Mouse (Mus musculus) cerebellum, adult 9-10 months (tissue): Measurements from ENCODE around the gene Tnfrsf13b.
"Not testable (repeated sequence)": the region's sequence is repeated elsewhere in the genome, so short reads cannot be mapped to it uniquely, and the experiment has no call there.

Experiments
- DNase-seq: peaks from one replicate; pipeline ENCODE4 v3.0.0; 2022

The Tnfrsf13b gene

DNA sequence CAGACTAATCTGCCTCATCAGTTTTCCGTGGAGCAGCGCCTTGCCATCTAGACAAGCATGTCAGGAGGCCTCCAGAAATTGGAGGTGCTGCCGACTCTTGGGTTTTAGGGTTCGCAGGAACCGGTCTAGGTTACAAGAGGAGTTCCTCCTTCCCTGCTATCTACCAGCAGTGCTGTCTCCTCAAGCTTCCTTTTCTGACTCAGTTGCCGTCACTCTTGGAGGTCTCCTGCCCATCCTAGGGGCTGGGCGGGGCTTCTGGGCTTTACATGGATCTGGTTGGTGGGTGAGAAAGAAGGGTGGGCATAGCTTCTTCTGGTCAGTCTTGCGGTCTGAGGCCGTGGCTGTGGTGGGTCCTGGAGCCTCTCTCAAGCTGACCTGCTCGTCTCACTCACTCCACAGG is 2.8 kb downstream of the Tnfrsf13b start:
- DNase-seq: no peak

DNA sequence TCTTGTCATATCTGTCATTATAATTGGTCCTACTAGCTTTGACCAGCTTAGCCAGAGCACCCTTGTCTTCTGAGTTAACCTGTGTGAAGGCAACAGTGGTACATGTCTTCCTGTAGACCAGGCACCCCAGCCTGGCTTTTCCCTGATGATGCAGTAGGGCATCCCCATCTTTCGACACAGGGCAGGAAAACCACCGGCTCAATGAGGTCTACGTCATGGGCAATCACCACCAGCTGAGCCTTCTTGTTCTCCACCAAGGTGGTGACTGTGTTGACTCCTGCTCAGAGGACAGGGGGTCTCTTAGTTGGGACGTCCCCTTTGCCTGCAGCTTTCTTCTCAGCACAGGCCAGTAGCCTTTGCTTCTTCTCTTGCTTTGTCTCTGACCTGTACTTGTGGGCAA is 4.1 kb downstream of the Tnfrsf13b start:
- DNase-seq: not testable (repeated sequence)

DNA sequence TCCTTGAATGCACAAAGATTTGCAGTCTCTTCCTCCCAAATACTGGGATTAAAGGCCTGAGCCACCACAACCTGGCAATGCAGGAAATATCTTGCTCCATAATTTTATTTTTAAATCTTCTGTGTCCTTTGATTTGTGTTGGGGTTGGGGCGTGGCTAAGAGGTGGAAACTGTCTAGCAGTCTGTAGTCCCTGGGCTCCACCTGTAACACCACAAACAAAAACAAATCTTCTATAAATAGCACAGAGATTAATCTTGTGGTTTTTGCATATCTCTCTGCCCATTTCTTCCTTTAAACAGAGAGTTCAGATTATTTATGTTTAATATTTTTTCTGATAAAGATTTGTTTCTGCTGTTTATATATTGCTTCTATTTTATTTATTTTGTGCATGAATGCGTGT is 6.4 kb downstream of the Tnfrsf13b start:
- DNase-seq: no peak

DNA sequence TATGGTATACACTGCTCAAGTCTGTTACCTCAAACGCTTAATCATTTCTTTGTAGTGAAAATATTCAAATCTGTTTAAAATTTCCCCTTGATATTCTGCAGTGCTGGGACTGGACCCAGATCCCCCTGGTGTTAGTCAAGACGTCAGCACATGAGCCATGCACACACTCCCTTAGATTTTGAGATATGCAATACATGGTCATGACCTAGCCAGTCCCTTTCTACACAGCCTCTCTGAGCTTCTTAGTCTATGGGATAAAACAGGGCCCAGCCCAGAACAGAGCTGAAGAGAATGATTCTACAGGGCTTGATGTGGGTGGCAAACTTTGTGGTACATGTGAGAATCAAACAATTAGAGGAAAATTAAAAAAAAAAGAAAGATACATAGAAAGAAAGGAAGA is 15.1 kb downstream of the Tnfrsf13b start:
- no peak for DNase-seq

DNA sequence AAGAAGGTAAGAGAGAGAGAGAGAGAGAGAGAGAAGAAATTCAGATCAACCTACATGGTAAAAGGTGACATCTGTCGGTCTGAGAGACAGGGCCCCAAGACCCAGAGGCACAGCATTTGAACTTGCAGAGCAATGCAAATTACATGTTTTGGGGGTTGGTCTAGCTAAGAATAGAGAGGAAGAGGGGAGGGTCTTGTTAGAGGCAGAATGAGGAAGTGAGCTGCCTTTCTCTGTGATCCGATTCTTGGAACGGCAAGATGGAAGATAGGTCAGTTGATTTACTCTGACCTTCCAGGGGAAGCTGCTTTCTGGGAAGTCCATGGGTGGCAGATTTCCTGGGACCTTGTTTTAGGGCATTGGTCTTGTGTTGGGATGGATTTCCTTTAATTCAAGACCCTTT is 15.7 kb downstream of the Tnfrsf13b start:
- no peak for DNase-seq

DNA sequence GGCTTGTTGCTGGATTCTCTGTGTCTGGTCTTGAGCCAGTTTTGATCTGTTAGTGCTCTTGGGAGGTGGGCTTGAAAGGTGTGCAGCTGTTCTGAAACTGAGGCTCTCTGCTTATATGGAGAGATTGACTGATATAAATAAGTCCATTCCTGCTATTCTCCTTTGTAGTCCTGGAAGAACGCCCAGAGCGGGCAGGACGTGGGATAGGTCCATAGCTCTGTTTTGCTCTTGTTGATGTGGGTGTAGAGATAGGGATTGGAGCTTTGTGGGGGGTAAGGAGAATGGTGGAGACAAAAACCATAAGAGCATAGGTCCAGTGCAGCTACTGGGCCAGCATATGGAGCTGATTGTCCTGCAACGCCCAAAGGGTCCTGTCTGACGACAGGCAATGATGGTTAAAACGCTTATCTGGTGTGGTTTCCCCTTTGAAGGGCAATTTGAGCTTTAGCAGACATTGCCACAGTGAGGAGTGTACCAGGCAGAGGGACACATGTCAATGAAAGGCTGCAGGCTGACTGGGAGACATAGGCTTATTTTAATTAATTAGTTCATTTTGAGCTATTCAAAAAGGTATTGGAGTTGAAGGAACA is 16.5 kb downstream of the Tnfrsf13b start:
- DNase-seq: no peak

DNA sequence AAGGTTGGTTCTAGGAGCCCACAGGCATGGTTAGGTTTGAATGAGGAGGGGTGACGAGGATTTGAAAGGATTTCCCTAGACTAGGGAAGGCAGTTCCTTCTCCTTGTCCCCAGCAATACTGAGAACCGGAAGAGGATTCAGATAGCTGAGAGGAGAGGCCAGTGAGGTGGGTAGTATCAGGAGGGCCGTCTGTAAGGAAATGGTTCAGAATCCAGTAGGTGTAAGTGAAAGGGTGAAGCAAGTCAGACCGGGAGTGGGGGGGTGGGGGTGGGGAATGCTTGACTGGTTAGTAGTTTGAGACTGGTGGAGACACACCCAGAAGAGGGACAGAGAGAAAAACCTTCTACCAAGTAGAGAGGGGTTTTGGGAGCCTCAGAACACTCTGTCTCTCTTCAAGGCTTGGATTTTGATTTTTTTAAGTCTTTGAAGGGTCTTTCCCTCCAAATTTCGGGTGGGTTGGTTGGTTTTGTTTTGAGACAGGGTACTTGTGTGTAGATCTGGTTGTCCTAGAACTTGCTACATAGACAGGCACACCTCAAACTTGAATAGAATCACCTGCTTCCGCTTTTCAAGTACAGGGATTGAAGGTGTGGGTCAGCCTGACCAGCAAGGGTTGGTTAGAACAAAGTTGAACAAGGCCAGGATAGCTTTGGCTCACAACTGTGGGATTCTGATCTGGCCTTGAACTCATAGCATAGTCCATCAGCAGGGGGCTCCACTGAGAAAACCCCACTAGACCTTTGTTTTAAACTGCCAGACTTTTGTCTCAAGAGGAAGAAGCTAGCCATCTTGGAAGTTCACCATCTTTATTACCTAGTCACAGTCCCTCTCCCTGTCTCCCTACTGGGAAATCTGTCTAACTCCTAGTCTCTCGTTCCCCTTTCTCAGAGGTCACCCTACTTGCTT is 17.3 kb downstream of the Tnfrsf13b start:
- DNase-seq: no peak

DNA sequence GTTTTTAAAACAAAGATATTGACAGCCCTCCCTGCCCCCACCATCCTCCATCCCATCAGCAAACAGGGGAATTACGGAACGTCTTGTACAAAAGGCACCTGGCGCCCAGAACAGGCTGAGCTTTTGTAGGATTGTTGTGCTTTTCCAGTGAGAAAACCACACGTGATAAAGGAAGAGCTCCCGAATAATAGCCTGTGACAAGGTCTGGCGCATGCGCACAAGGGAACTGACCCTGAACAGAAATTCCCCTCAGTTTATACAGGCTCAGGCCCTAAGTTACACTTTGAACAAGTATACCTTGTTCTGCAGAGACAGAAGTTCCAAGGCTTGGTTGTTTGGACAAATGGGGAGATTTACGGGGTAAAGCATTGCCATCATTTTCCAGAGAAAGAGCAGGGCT is 19.0 kb downstream of the Tnfrsf13b start:
- no peak for DNase-seq

DNA sequence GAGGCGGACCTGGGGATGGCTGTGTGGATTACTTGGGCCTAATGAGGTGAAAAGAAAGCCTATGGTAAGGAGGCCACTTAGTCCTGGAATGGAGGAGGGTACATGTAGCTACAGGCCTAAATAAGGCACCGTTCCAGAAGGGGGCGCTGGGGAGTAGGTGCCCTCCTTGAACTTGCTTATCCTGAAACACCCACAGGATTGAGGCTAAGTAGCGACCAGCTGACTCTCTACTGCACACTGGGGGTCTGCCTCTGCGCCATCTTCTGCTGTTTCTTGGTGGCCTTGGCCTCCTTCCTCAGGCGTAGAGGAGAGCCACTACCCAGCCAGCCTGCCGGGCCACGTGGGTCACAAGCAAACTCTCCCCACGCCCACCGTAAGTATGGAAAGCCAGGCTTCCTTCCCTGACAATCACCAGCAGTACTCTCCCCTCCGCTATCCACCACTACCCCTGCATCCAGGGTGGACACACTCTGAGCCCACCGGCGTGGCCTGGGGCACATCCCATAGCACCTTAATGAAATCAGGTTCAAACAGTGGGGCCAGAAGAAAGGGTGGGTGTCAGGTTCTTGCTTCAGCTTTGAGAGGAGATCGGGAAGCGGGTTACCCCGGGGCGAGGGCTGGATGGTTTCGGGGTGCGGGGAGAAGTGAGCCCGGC is 20.2 kb downstream of the Tnfrsf13b start:
- DNase-seq: peak; percentile 50

DNA sequence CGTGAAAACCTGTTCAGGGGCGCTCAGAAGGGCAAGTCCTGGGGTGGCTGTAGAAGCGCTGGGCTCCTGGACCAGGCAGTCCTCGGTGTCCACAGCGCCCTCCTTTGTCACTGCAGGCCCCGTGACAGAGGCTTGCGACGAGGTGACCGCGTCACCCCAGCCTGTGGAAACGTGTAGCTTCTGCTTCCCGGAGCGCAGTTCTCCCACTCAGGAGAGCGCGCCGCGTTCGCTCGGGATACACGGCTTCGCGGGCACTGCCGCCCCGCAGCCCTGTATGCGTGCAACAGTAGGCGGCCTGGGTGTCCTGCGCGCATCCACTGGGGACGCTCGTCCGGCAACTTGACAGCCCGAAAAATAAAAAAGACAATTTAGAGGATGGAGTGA is 20.7 kb downstream of the Tnfrsf13b start:
- DNase-seq: peak; percentile 58

DNA sequence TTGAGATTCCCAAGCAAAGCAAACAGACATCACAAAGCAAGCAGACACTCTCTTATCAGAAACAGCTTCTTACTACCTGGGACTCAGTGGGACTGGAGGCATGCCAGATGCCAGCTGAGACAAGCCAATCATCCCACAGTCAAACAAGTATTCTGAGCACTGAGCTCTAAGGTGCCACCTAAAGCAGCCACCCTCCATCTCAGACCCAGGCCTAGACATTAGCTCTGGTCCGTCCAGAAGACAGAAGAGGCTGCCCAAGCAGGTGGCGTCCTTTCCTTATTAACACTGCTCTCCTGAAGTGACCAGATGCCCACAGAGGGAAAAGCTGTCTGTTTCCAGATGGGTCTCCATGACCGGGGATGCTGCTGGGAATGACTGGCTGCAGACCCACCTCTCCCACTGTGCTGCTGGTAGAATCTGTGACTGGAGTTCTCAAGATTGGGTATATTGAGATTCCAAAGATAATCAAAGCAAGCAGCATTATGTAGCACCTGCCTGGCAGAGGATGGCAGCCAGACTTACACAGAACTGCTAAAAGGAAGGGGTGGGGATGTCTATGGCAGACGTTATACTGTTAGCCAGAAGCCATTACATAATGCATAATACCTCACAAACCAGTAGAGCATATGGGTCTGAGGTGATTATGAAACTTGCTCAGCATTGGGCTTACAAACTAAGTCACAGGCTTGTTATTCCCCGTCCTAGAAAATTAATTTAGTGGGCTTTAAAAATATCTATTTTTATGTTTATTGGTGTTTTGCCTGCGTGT is 23.9 kb downstream of the Tnfrsf13b start:
- peak; percentile 26 for DNase-seq

DNA sequence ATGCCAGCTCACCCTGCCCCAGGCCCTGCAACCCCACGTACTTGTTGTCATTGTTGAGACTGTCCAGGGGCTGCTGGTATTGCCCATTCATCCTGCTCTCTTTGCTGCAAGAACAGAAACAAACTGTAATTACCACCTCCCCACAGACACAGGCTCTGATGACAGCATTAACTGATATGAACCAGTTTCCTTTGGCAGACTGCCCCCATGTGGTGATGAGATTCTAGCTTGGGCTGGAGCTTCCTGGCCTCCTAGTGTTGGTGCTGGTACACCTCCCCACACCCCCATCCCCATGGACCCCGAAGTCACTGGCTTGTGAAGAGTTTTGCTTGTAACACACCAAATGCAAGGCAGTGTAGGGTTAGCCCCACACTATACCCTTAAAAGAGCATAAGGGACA is 29.2 kb downstream of the Tnfrsf13b start:
- DNase-seq: peak; percentile 48

DNA sequence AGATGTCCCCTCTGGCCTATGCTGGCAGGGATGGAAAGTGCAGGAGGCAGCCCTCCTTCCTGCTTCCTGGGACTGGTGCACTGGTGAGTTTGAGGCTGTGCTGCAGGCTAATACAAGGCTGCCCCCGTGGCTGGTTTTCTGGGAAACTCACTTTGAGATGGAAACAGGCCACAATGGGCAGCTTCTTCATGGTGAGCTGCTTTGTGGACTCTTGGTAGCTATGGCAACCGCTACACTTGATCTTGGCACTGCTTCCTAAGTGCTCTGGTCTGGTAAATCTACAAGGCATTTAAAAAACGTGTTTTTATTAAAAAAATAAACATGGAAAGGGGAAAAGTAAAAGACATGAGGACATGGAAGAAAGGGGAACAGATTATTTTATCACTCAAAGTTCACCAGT is 31.6 kb downstream of the Tnfrsf13b start:
- DNase-seq: no peak

DNA sequence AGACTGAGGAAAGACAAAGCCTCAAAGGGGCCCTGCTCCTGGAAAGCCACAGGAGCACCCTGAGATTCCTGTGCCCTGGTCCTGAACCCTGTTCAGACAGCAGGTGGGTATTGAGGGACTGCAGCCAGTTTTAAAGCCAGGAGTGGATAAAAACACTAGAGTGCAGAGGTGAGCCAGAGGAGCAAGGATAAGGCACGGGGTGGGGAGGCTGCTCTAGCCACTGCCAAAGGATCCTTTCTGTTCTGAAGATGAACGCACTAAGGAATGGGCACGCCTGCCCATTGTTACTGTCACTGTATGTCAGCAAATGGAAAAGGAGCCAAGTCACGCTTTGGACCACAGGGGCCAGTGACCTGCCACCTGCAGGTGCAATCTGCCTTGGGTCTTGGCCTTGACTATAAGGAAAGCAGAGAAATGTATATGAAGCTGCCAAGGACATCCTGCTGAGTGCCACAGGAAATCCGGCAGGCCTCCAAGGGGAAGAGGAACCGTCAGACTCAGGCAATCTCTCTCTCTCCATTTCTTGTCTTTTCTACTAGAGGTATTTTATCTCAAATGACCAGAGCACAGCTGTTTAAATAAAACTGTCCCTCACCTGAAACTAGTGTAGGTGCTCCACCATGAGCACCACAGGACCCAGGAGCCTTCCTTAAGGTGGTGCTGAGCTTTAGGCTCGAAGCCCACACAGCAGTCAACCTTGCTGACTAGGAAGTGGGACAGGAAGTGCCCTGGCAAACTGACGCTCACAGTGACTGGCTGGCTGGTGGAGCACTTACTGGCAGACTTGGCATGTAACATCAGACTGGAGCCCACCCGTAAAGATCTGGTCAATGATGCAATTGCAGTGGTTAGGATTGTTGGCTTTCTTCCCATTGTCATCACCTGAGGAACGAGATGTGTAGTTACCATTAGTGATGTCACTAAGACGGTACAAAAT is 33.5 kb downstream of the Tnfrsf13b start:
- peak; percentile 83 for DNase-seq

DNA sequence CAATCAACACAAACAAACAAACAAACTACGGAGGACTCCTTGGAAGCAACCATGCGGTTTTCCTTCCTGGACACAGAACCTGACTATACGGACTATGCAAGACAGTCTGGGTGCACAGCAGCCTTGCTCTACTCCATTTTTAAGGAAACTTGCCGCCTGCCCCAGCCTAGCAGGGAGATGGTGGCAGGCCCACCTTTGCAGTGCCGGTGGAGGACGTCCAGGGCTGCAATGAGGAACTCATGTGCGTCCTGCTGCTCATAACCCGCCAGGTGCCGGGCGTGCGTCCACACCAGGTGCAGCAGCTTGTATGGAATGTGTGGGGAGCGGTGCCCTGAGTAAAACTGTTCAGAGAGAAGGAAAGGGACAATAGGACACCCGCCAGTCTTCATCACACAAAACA is 34.6 kb downstream of the Tnfrsf13b start:
- DNase-seq: no peak

DNA sequence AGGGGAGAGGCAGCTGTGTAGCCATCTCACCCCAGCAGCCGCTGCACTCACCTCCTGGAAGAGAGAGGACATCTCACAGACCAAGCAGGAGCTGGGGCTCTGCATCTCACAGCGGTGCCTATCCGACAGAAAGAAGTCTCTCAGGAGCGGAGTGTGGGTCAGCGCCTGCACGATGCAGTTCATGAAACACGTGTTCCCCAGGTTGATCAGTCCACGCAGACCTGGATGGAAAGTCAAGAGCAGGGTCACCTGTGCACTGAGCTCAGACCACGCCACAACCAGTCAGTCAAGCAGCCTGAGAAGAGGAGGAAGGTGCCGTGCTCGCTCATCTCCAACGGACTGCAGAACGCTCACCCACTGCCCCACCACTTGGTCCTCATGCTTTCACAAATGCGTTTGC is 36.2 kb downstream of the Tnfrsf13b start:
- no peak for DNase-seq

DNA sequence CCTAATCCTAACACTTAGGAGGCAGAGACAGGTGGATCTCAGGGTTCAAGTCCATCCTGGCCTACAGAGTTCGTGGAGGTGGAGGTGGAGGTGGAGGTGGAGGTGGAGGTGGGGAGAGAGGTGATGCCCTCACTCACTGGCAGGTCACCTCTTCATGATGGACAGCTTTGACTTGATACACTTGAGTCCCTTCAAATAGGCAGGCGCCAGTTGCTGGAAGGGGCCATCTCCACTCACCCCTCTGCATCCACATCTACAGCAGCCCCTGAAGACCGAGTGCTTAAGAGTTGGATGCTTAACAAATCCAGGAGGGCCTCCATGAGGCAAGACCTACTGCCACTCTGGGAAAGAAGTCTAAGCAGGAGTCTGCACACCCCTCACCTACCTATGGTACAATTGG is 36.8 kb downstream of the Tnfrsf13b start:
- no peak for DNase-seq

DNA sequence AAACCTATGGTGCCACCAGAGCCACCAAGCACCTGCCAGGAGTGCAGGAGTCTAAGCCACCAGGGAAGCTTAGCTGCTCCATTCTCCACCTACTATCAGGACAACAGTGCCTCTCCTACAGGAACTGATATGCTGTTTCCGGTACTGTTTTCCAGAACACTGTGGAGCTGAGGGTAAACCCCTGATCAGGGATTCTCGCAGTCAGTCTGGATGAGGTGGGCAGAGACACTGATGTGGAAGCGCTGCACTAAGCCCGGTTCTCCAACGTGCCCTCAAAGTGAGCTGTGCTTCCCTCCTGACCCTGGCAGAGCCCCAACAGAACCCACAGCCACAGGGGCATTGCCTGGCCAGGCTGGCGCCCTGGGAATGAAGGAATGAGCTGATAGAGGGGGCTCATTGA is 37.8 kb downstream of the Tnfrsf13b start:
- DNase-seq: no peak

DNA sequence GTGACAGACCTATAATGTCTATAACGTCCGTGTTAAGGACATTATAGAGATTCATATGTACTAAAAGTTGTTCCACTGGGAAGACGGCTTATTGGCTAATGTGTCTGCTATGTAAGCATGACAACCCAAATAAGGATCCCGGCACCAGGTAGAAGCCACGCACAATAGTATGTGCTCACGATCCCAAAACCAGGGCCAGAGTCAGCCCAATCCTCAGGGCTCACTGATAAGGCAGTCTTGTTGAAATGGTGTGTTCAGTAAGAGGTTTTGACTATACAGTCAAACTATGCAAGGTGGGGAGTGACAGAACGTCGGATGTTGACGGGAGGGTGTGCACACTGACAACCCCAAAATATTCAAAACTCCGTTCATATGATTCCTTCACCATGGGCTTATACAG is 38.3 kb downstream of the Tnfrsf13b start:
- DNase-seq: no peak

DNA sequence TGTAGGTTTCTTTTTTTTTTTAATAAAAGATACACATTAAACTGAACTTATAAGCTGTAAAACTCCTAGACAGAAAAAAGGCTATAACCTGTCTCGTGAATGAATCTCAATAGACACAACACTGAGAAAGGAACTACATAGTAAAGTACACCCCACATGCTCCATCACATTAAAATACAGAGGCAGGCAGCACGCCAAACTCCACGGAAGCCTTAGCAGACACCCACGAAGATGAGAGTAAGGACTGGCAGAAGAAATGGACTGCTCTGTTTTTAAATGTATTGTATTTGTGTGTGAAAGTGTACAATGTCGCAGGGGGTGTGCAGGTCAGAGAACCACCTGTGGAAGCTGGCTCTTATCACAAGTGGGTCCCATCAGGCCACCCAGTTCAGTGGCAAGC is 43.6 kb downstream of the Tnfrsf13b start:
- DNase-seq: no peak

DNA sequence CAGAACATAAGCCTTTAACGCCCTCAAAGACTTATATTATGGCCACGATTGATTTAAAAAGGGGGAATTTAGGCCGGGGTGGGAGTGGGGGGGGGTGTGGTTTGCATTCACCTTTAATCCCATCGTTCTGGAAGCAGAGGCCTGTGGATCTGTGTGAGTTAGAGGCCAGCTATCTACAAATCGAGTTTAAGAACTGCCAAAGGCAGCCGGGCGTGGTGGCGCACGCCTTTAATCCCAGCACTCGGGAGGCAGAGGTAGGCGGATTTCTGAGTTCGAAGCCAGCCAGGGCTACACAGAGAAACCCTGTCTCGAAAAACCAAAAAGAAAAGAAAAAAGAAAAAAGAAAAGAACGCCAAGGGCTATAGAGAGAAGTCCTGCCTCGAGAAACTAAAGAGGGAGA is 46.9 kb downstream of the Tnfrsf13b start:
- peak; percentile 52 for DNase-seq

DNA sequence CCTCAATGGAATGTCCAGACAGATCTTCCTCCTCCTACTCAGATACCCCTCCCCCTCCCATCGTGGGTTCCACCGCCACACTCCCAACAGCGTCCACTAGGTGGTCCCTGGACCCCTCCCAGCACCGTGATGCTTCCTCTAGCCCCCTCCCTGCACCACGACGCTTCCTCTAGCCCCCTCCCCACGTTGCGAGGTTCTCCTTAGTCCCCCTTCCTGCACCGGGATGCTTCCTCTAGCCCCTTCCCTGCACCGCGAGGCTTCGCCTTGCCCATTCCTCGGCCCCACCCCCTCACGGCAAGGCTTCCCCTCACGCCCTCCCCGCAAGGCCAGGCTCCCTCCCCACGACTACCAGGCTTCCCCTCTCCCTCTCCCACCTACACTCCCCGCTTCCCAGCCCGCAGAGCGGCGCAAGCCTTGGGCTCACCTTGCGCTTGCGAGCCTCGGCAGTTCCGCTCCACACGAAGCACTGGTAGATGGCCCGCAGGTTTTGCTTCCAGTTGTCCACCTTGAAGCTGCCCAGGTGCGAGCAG is 47.8 kb downstream of the Tnfrsf13b start:
- DNase-seq: peak; percentile 70
